Mouse (Mus musculus) liver, embryonic 11.5 days (tissue): ENCODE results near the gene Hes1. TPM values are rescaled to one million over a fixed set of nuclear protein-coding genes. Genes with fewer than 3 reads are reported as not detected.
A peak's percentile ranks its signal among the peaks of the same experiment; 100 is the strongest.
"Not testable (repeated sequence)": the region's sequence is repeated elsewhere in the genome, so short reads cannot be mapped to it uniquely, and the experiment has no call there.

Experiments used
- ATAC-seq: fragments of 200-750 bp; cut with Nextera tagmentation; replicated peaks from 2 replicates; pipeline ENCODE4 v1.8.0; 2017; ENCODE audit warnings: moderate number of reproducible peaks, mild to moderate bottlenecking, moderate TSS enrichment, moderate library complexity; ENCODE audit not compliant: low FRiP score
- DNase-seq: peaks from one replicate; pipeline ENCODE4 v3.0.0-alpha.2; 2017; ENCODE audit warnings: low spot score
- H3K27ac ChIP-seq: fragments of 300-500 bp; sonication (generic); 2 replicates; pipeline ENCODE4 v1.5.1; 2014; ENCODE audit warnings: mild to moderate bottlenecking, low read depth, low read length, control low read depth
- H3K27me3 ChIP-seq: fragments of 300-500 bp; sonication (generic); replicated peaks from 2 replicates; pipeline ENCODE4 v1.6.1; 2014; ENCODE audit warnings: low read length, mixed read lengths; ENCODE audit not compliant: control insufficient read depth, insufficient read depth
- H3K36me3 ChIP-seq: fragments of 300-500 bp; sonication (generic); 2 replicates; pipeline ENCODE4 v1.6.1; 2014; ENCODE audit warnings: mild to moderate bottlenecking, low read length, moderate library complexity, mixed read lengths; ENCODE audit not compliant: control insufficient read depth, insufficient read depth
- H3K4me1 ChIP-seq: fragments of 300-500 bp; sonication (generic); replicated peaks from 2 replicates; pipeline ENCODE4 v1.6.1; 2014; ENCODE audit warnings: low read length, mixed read lengths; ENCODE audit not compliant: control insufficient read depth, insufficient read depth
- H3K4me2 ChIP-seq: fragments of 300-500 bp; sonication (generic); 2 replicates; pipeline ENCODE4 v1.6.1; 2014; ENCODE audit warnings: mild to moderate bottlenecking, control low read depth, moderate library complexity
- H3K4me3 ChIP-seq: fragments of 300-500 bp; sonication (generic); 2 replicates; pipeline ENCODE4 v1.5.1; 2014; ENCODE audit warnings: low read depth, low read length, control low read depth
- H3K9ac ChIP-seq: fragments of 300-500 bp; sonication (generic); 2 replicates; pipeline ENCODE4 v1.6.1; 2014; ENCODE audit warnings: low read depth, low read length, control low read depth
- H3K9me3 ChIP-seq: fragments of 300-500 bp; sonication (generic); 2 replicates; pipeline ENCODE4 v1.6.1; 2016; ENCODE audit warnings: low read length, inconsistent platforms, mixed read lengths; ENCODE audit not compliant: control insufficient read depth
- WGBS: fragments of 180-500 bp; shearing (Covaris S2); extraction: QIAGEN DNeasy Blood & Tissue Kit; methylation state at CpG from one replicate; pipeline ENCODE4 v1.1.7; 2014; 5-methylcytosine and 5-hydroxymethylcytosine counted together
- polyA plus RNA-seq: library from polyadenylated mRNA; unstranded; fragments of >200 nt; fragmentation: Nextera tagmentation; extraction: Ambion mirVana; gene quantifications from 2 replicates; pipeline ENCODE4 v1.2.1, GENCODE M21; 2014

Gene Hes1
- polyA plus RNA-seq, 1 experiment from 2014 or later: 25.3 TPM

DNA sequence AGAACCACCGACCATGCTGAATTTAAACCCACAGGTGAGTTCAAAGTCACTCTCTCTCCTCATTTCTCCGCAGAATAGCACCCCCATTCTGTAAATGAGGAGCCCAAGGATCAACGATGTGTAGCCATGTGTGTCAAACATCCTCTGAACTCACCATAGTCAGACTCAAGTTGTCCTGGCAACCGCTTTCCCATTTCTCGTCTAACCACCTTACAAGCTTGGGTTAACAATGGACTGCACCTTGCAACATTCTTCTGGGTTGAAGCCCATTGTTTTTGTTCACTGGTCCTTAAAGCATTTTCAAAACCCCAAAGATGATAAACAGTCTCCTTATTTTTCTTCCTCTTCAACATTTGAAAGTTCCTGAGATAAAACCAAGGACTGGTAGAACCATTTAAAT is 34.9 kb downstream of the Hes1 start:
- DNase-seq: no peak
- no peak overlapping the region for H3K4me2 ChIP-seq
- 0 out of 2 replicates have a peak, but pooled peaks cover 3% of the 10 kb centered on the region for H3K4me1 ChIP-seq
- no peak overlapping the region for H3K4me3 ChIP-seq
- H3K9ac ChIP-seq: no peak overlapping the region
- H3K27me3 ChIP-seq: no peaks in the 10 kb centered on the region
- no peaks in the 10 kb centered on the region for H3K9me3 ChIP-seq
- H3K36me3 ChIP-seq: no peaks in the 10 kb centered on the region
- no peak overlapping the region for H3K27ac ChIP-seq
- WGBS: 84% methylated on average over 5 of the region's 5 CpGs
- no peak for ATAC-seq

DNA sequence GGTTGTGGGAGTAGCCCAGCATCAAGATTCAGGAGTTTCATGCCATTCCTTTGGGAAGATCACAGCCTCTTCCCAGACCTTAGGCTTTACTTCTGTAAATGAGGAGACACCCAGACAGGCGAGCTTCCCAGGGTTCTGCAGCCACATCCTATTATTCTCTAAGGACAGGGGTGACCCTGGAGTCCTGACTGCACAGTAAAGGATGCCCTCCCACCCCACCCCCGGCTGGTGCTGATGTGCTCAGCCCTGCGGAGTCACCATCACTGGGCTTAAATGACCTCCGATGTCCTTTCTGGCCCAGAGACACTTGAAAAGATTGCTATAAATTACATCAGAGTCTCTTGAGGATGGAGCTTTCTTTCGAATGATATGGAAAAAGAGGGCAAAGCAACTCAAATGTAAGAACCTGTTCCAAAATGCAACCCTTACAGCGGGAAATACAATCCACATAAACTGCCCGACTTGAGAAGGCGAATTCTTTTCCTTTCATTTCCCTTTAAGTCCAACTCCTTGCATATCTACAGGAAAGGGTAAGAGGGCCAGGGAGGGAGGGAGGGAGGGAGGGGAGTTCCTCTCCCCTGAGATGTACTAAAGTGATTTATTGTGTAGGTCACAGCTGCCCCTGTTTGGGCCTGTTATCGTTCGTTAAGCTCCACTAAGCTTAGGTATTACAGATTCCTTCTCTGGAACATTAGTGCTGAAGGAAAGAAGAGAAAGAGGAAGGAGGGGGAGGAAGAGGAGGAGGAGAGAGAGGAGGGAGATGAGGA is 38.1 kb downstream of the Hes1 start:
- ATAC-seq: no peak
- no peak overlapping the region for H3K4me3 ChIP-seq
- H3K4me1 ChIP-seq: no peaks in the 10 kb centered on the region
- whole genome bisulfite sequencing: 21% methylated on average over 10 of the region's 10 CpGs
- no peak overlapping the region for H3K9ac ChIP-seq
- no peak overlapping the region for H3K27ac ChIP-seq
- 0 out of 2 replicates have a peak overlapping the region, but pooled peaks have one; percentile 5 for H3K4me2 ChIP-seq
- DNase-seq: no peak
- H3K9me3 ChIP-seq: no peaks in the 10 kb centered on the region
- no peaks in the 10 kb centered on the region for H3K27me3 ChIP-seq
- H3K36me3 ChIP-seq: no peaks in the 10 kb centered on the region

DNA sequence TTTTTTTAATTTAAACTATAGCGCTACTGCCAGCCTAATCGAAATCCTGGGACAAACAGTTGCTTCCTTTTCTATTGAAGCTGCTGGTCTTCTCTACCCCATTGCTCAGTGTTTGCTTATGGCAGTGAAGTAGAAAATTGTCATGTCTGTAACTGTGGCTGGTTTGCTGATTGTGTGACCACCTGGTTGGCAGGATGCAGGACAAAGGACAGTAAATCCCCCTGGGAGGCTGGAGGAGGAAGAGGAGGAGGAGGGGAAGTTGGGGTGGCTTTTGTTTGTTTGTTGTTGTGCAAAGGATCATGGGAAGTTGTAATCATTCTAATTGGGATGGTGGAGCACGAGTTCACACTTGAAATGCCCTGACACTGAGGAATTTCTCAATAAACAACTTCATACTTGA is 38.8 kb downstream of the Hes1 start:
- WGBS: 17% methylated on average over 3 of the region's 3 CpGs
- no peaks in the 10 kb centered on the region for H3K4me1 ChIP-seq
- H3K36me3 ChIP-seq: no peaks in the 10 kb centered on the region
- H3K4me3 ChIP-seq: no peak overlapping the region
- H3K9ac ChIP-seq: no peak overlapping the region
- no peak for ATAC-seq
- DNase-seq: no peak
- H3K27ac ChIP-seq: no peak overlapping the region
- no peaks in the 10 kb centered on the region for H3K27me3 ChIP-seq
- H3K4me2 ChIP-seq: no peak overlapping the region
- no peaks in the 10 kb centered on the region for H3K9me3 ChIP-seq

DNA sequence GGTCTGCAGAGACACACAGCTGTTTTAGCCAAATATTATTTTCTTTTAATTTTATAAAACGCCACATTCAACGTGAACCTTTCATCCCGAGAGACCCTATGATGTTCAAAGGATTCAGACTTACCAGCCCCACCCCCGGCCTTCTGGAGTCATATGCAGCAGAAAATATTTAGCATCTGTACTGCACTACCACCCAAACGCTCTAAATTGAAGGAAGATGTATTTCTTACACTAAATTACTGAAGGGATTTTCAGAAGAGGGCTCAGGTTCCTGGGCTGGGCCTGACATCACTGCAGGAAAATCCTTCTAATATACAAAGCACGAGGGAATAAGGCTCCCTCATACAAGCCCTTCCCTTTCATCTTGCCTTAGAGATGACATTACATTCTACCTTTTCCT is 39.3 kb downstream of the Hes1 start:
- no peak overlapping the region for H3K4me3 ChIP-seq
- 57% methylated on average over 6 of the region's 6 CpGs for WGBS
- DNase-seq (no peak), ATAC-seq (no peak)
- H3K36me3 ChIP-seq: no peaks in the 10 kb centered on the region
- H3K9me3 ChIP-seq: no peaks in the 10 kb centered on the region
- H3K9ac ChIP-seq: no peak overlapping the region
- H3K4me2 ChIP-seq: no peak overlapping the region
- H3K4me1 ChIP-seq: no peaks in the 10 kb centered on the region
- no peaks in the 10 kb centered on the region for H3K27me3 ChIP-seq
- H3K27ac ChIP-seq: no peak overlapping the region

DNA sequence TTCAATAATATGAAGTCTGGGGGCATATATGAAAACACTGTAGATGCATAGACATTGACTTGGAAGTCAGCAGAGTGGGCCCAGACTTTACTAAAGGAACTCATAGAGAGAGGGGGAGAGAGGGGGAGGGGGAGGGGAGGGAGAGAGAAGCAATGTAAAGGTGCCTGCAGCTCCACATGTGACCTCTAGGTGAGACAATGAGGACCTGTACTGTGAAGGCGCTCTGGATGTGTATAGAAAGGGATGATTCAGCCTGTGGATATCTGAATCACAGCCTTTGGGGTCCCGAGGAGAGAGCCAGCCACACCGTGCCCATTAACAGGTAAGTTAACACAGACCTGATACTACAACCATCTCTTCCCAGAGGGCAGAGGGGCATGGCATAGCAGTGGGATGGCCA is 40.2 kb downstream of the Hes1 start:
- no peak overlapping the region for H3K27ac ChIP-seq
- no peaks in the 10 kb centered on the region for H3K9me3 ChIP-seq
- H3K4me2 ChIP-seq: no peak overlapping the region
- WGBS: 79% methylated on average over 3 of the region's 3 CpGs
- DNase-seq: no peak
- no peaks in the 10 kb centered on the region for H3K27me3 ChIP-seq
- no peak overlapping the region for H3K9ac ChIP-seq
- H3K4me3 ChIP-seq: no peak overlapping the region
- no peak for ATAC-seq
- H3K4me1 ChIP-seq: no peaks in the 10 kb centered on the region
- H3K36me3 ChIP-seq: no peaks in the 10 kb centered on the region

DNA sequence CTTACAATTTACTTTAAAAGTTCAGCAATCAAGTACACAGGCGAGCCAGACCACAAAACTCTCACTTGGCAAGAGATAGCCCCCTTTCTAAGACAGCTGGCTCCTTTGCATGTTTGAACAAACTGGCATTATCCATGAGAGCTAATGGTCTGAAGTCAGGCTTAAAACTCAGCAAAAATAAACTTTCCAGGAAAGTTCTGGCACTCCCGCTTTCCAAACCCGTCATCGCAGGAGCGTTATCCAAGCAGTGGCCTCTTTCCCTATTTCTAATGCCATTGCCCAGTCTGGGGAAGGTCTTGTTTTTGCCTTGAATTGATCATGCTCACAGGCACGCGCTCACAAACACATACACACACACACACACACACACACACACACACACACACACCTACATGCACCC is 41.3 kb downstream of the Hes1 start:
- 90% methylated on average over 7 of the region's 7 CpGs for WGBS
- Histone ChIP-seq H3K4me1 (no peaks in the 10 kb centered on the region), H3K4me3 (no peak overlapping the region), H3K4me2 (no peak overlapping the region), H3K9ac (no peak overlapping the region), H3K36me3 (no peaks in the 10 kb centered on the region), H3K27me3 (no peaks in the 10 kb centered on the region), H3K9me3 (no peaks in the 10 kb centered on the region), H3K27ac (no peak overlapping the region)
- ATAC-seq (no peak), DNase-seq (no peak)

DNA sequence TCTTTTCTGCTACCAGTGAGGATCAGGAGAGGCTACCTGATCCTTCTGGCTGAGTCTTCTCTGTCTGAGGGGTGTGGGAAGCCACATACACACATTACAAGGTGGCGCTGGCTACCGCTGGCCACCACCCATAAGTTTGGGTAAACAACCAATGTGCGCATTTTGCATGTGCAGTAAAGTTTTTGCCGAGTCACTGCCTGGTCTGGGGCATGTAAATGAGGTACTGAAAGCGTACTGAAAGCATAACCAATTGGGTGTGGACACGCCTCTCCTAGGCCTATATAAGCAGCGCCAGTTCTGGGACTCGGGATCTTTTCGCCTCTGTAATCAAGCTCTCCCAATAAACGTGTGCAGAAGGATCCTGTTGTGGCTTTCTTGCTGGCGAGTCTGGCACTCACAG is 44.0 kb downstream of the Hes1 start:
- 89% methylated on average over 11 of the region's 11 CpGs for WGBS
- not testable (repeated sequence) for H3K36me3 ChIP-seq, H3K27me3 ChIP-seq, H3K27ac ChIP-seq, H3K9ac ChIP-seq, H3K4me3 ChIP-seq, H3K4me1 ChIP-seq, H3K4me2 ChIP-seq, ATAC-seq, DNase-seq, H3K9me3 ChIP-seq

DNA sequence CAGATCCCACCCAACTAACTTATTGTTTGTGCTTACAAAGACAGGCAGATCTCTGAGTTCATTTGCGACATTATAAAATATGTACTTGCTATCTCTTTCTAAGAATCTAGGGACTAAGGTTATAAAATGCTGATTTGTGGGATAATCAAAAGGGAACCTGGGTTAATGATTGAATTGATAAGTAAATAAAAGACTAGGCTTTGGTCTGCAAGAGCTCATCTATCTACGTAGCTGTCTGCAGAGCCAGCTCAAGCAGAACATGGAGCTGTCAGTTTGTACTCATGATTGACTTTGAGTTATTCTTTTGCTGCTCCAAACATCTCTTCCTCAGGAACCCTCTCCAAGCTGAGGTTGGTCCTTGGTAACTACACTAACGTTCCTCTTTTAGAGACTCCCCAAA is 46.3 kb downstream of the Hes1 start:
- peaks cover 13% of the 10 kb centered on the region for H3K4me1 ChIP-seq
- no peak for ATAC-seq
- no peaks in the 10 kb centered on the region for H3K36me3 ChIP-seq
- H3K27ac ChIP-seq: no peak overlapping the region
- H3K4me2 ChIP-seq: no peak overlapping the region
- H3K27me3 ChIP-seq: no peaks in the 10 kb centered on the region
- no peak overlapping the region for H3K4me3 ChIP-seq
- no peak for DNase-seq
- WGBS: 81% methylated on average over 3 of the region's 3 CpGs
- no peaks in the 10 kb centered on the region for H3K9me3 ChIP-seq
- H3K9ac ChIP-seq: no peak overlapping the region

DNA sequence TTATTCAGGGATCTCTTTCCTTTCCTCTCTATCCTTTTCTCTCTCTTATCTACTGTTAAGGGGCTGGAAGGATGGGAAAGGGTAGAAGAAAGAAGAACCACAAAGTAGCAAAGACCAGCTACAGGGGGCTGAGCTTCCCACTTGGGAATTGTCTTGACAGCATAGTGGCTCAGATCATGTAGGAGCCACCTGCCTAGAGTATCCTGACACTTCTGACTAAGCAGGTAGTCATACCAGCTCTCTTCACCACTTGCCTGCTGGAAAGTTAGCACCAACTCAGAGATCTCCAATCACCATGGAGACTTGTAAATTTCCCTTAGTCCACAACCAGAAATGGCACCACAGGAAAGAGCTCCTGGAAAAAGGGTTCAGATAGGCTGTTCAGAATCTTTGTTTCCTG is 46.9 kb downstream of the Hes1 start:
- Histone ChIP-seq H3K4me3 (no peak overlapping the region), H3K4me2 (no peak overlapping the region), H3K36me3 (no peaks in the 10 kb centered on the region), H3K4me1 (peaks cover 13% of the 10 kb centered on the region), H3K27ac (no peak overlapping the region), H3K9me3 (no peaks in the 10 kb centered on the region), H3K9ac (no peak overlapping the region), H3K27me3 (no peaks in the 10 kb centered on the region)
- ATAC-seq (no peak), DNase-seq (no peak)
